Comparison of ENCODE assay signal across 8 mouse cellular contexts in genomic region chr2:144267731-144268015, GRCm38 (mm10). TPM values are rescaled to one million over a fixed set of nuclear protein-coding genes. Genes with fewer than 3 reads are reported as not detected.
DNase-seq lines count a peak whose midpoint lies in the region; ATAC-seq and TF ChIP-seq lines count a peak whose summit lies in the region.

No protein-coding gene starts in this region.

- DNase-seq in lung, adult 2 months = no peak
- DNase-seq in induced T-regulatory cell, adult 2 months (ENCODE audit: low read depth) = peak; percentile 82
- no peak for DNase-seq in adrenal gland, adult 18-20 months (ENCODE audit: low spot score in 2 of 2)
- DNase-seq in gastrocnemius, postnatal 25 days = no peak
- DNase-seq in right cerebral cortex, postnatal 14 days = no peak

- ATAC-seq in lung, embryonic 15.5 days (ENCODE audit: borderline replicate concordance, extremely low read depth, low FRiP score, low TSS enrichment) = no peak
- peak; percentile 54 for ATAC-seq in activated CD4-positive, CD25-positive, alpha-beta regulatory T cell, adult 4 months
- peak; percentile 64 for ATAC-seq in monocyte, adult 5-6 weeks (replicated peaks; ENCODE audit: insufficient number of reproducible peaks, low FRiP score, low TSS enrichment, poor library complexity, severe bottlenecking)

- WGBS in lung, embryonic 15.5 days = 25% methylated on average over 1 of the region's 1 CpGs
- 4% methylated on average over 1 of the region's 1 CpGs for WGBS in lung, adult 2 months

- H3K9me3 ChIP-seq in lung, embryonic 15.5 days = no peaks in the 10 kb centered on the region

- 0 out of 2 replicates have a peak, but pooled peaks cover 3% of the 10 kb centered on the region for H3K36me3 ChIP-seq in lung, embryonic 15.5 days

- peaks cover 51% of the 10 kb centered on the region for H3K4me1 ChIP-seq in lung, embryonic 15.5 days
- peaks cover 3% of the 10 kb centered on the region; the same call in 1 of the 2 replicates for H3K4me1 ChIP-seq in lung, adult 2 months (ENCODE audit: control insufficient read depth, insufficient read depth, low read length)

- no peak for TF ChIP-seq POLR2A in lung, adult 2 months (IDR thresholded peaks at IDR 0.05; ENCODE audit: borderline replicate concordance, extremely low read depth, low read depth, low read length)

- H3K27ac ChIP-seq in lung, embryonic 15.5 days = no peak overlapping the region

- 0 out of 2 replicates have a peak overlapping the region, but pooled peaks have one; percentile 77 for H3K4me3 ChIP-seq in lung, embryonic 15.5 days
- H3K4me3 ChIP-seq in lung, adult 2 months (replicated peaks; ENCODE audit: extremely low read depth, low read depth, low read length) = no peak overlapping the region

- no peak overlapping the region for H3K9ac ChIP-seq in lung, embryonic 15.5 days

- no peak for TF ChIP-seq CTCF in lung, adult 2 months (IDR thresholded peaks at IDR 0.05; ENCODE audit: insufficient read depth, low read length)

- no peaks in the 10 kb centered on the region for H3K27me3 ChIP-seq in lung, embryonic 15.5 days

- peak overlapping the region; percentile 83 for H3K4me2 ChIP-seq in lung, embryonic 15.5 days

RNA-seq across cellular contexts. Expression of gene Mgme1, which starts 2.8 kb away (rescaled TPM):
- polyA plus RNA-seq in lung, embryonic 15.5 days (2015; fragmentation: Nextera tagmentation; extraction: Ambion mirVana) = 24.2 and 25.9 TPM in 2 replicates
- polyA plus RNA-seq in lung, adult 2 months (2012; rRNA removed) = 2.6 and 3.9 TPM in 2 replicates
- polyA plus RNA-seq in activated CD4-positive, CD25-positive, alpha-beta regulatory T cell, adult 4 months (2017; shearing (Covaris generic)) = 10 to 100 TPM in 1 of 2 experiments, 1 to 10 TPM in 1; 6.4 to 11.9 TPM
- 5.7 to 13.8 TPM (median 6.8 TPM) in 3 replicates for total RNA-seq in monocyte, adult 5-6 weeks (2017)
- 10 to 100 TPM; 23.2 to 23.7 TPM for total RNA-seq in adrenal gland, adult 18-20 months (2021)
- total RNA-seq in gastrocnemius, postnatal 25 days (2021) = 1 to 10 TPM; 6.0 to 6.5 TPM

RNA-seq across cellular contexts. Expression of gene Snx5, which starts 3.0 kb away (rescaled TPM):
- 108 and 116 TPM in 2 replicates for polyA plus RNA-seq in lung, embryonic 15.5 days (2015; fragmentation: Nextera tagmentation; extraction: Ambion mirVana)
- 29.7 and 34.7 TPM in 2 replicates for polyA plus RNA-seq in lung, adult 2 months (2012; rRNA removed)
- 100 to 1,000 TPM in 1 of 2 experiments, 10 to 100 TPM in 1; 85.8 to 119 TPM for polyA plus RNA-seq in activated CD4-positive, CD25-positive, alpha-beta regulatory T cell, adult 4 months (2017; shearing (Covaris generic))
- 393 to 430 TPM (median 397 TPM) in 3 replicates for total RNA-seq in monocyte, adult 5-6 weeks (2017)
- total RNA-seq in adrenal gland, adult 18-20 months (2021) = 10 to 100 TPM; 82.1 to 86.4 TPM
- total RNA-seq in gastrocnemius, postnatal 25 days (2021) = 10 to 100 TPM; 39.6 to 39.8 TPM
